Mouse (Mus musculus) 3T3-L1 (cell line): ENCODE measurements around the gene Slc52a3.
A peak's percentile ranks its signal among the peaks of the same experiment; 100 is the strongest.

Experiments
- DNase-seq: peaks from one replicate; pipeline ENCODE4 v3.0.0-alpha.2; 2015; ENCODE audit warnings: low read depth, low spot score

Gene Slc52a3

GRCm38 (mm10) chr2:151999669-152000290, 3.5 kb downstream of the Slc52a3 start:
- no peak for DNase-seq

DNA sequence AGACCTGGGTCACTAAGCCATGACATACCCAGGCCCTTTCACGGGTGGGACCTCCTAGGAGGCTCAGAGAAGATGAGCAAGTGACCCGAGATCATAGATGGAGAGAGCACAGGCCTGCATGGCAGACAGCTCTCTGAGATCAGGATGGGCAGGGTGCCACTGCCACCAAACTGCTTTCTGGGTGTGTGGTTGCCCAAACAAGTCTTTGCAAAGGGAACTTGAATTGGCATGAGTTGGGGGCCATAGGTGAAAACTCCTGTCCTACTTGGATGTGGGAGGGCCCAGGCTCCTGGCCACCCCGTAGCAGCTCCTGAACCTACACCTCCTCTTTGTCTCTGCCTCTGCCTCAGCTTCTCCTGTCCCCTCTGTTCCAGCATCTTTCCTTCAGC, 4.0 kb downstream of the Slc52a3 start:
- DNase-seq = no peak

DNA sequence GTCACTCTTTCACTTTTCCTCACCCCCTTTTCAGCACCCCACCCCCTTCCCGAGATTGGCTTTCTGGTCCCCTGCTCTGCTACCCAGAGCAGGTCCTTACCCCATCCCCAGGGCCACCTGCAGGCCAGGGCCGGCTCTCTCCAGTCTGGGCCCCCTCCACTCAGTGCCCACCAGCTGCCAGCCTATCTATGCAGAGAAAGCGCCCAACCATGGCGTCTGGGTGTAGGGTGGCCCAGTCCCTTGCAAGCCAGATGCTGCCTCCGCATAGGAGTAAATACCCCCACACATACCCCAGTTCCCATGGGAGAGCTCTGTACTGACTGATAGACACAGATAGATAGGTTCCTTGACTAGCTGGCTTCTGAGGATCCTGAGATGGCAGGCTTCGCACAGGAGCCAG, 4.4 kb downstream of the Slc52a3 start:
- DNase-seq = no peak

DNA sequence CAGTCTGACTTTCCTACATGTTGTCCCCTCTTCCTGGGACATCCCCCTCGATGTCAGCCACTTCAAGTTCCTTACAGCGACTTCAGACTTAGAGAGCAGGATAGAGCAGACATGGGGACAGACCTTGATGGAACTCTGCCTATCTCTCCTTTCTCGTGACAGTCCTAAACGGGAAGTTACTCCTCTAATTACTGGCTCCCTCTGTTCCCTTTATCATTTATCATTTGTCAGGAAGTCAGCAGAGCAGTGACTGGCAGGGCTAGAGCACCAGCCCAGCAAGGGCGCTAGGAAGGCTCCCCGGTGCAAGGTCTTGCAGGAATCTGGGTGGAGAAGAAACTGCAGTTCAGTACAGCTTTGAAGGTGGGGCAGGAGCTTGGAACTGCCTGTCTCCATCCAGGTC, 6.2 kb downstream of the Slc52a3 start:
- no peak for DNase-seq

GRCm38 (mm10) chr2:152007783-152008182, 11.5 kb downstream of the Slc52a3 start:
- peak; percentile 34 for DNase-seq

- no peak for DNase-seq
Measured at GRCm38 (mm10) chr2:152009061-152009779, 12.9 kb downstream of the Slc52a3 start.

- DNase-seq = no peak
Measured at GRCm38 (mm10) chr2:152010251-152010650, 13.9 kb downstream of the Slc52a3 start.

- no peak for DNase-seq
Measured at GRCm38 (mm10) chr2:152010661-152011060, 14.3 kb downstream of the Slc52a3 start.

- peak; percentile 34 for DNase-seq
Measured at GRCm38 (mm10) chr2:152011724-152012123, 15.4 kb downstream of the Slc52a3 start.

DNA sequence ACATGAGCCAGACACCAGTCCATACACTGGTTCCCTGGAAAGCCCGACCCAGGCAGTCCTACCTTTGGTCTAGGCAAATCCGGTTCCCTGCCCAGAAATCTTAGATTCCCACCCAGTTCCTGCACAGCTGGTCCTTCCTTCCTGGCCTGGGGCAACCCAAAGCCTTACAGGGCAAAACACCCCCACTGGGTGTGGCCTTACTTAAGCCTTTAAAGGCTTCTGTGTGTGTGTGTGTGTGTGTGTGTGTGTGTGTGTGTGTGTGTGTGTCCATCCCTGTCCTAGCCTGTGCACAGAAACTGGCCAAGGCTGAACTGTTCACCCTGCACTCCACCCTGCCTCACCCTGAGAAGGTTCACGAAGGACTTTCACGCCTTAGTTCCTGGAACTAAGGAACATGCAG, 15.9 kb downstream of the Slc52a3 start:
- no peak for DNase-seq

DNA sequence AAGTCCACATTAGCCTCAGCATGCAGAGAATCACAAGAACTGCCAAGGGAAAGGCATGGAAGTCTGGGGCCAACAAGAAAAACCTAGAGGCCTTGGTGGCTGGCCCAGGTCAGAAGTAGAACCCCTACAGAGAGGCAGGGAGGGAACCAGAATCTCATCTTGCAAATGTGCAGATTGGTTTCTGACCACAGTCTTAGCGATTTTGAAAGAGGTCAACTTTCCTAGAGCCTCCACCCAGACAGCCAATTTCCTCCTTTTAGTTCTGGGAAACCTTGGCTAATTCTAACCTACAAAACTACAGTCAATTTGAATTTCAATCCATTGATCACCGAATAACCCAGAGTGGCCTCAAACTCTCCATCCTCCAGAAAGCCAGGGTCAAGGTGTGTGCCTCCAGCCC, 16.4 kb downstream of the Slc52a3 start:
- no peak for DNase-seq

DNA sequence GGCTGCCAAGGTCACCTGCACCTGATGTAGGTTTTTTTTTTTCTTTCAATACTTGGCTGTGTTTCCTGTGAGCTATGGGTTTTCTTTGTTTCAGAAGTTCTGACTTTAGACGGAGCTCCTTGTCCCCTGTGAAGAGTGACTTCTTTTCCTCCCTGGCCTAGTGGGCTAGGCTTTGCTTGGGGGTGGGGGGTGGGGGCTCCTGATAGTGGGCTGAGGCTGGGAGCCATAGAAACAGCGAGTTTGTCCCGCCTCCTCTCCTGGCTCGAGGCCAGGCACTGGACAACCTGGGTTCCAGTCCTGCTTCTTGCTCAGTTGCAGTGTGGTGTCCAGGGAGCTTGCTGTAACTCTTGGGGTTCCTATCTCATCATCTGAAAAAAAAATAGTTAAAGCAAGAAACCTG, 19.7 kb downstream of the Slc52a3 start:
- no peak for DNase-seq

GRCm38 (mm10) chr2:152016666-152017065, 20.4 kb downstream of the Slc52a3 start:
- no peak for DNase-seq

DNA sequence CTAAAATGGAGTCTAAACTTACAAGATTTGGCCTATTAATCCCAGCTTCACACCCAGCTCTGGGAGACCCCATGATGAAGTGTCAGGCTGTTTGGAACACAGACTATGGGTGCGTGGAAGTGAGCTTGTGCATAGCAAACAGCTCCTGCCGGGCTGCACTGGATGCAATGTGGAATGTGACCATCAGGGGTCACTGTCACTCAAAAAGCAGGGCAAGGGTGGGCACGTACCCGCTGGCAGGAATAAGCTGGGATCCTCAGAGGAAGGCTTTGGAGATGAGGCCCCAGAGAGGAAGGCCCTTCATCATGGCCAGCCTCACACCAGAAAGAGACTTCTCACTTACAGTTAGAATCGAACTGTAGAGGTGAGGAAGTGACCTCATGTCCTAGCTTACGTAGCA, 23.9 kb downstream of the Slc52a3 start:
- peak; percentile 37 for DNase-seq

- DNase-seq = peak; percentile 35
Measured at GRCm38 (mm10) chr2:152022022-152022421, 25.7 kb downstream of the Slc52a3 start.

- no peak for DNase-seq
Measured at GRCm38 (mm10) chr2:152024883-152025422, 28.6 kb downstream of the Slc52a3 start.

GRCm38 (mm10) chr2:152029252-152030082, 33.2 kb downstream of the Slc52a3 start:
- DNase-seq = peak; percentile 80

GRCm38 (mm10) chr2:152030986-152031385, 34.7 kb downstream of the Slc52a3 start:
- no peak for DNase-seq

- DNase-seq = no peak
Measured at GRCm38 (mm10) chr2:152040101-152040500, 43.8 kb downstream of the Slc52a3 start.

GRCm38 (mm10) chr2:152047116-152048002, 51.0 kb downstream of the Slc52a3 start:
- DNase-seq = no peak
